Mouse (Mus musculus) cerebellum, adult 2 months (tissue): Measurements from ENCODE around the gene Inpp5a.

ENCODE experiments used
- CTCF ChIP-seq: fragments of 200-500 bp; IDR thresholded peaks from 2 replicates; pipeline ENCODE4 v1.5.1; 2011; ENCODE audit warnings: low read depth, mild to moderate bottlenecking, control low read depth, low read length, moderate library complexity, borderline replicate concordance; ENCODE audit not compliant: insufficient read depth
- POLR2A ChIP-seq: fragments of 200-500 bp; IDR thresholded peaks from 2 replicates; pipeline ENCODE4 v1.6.1; 2011; ENCODE audit warnings: low read length, control low read depth, borderline replicate concordance; ENCODE audit not compliant: insufficient read depth

DNA sequence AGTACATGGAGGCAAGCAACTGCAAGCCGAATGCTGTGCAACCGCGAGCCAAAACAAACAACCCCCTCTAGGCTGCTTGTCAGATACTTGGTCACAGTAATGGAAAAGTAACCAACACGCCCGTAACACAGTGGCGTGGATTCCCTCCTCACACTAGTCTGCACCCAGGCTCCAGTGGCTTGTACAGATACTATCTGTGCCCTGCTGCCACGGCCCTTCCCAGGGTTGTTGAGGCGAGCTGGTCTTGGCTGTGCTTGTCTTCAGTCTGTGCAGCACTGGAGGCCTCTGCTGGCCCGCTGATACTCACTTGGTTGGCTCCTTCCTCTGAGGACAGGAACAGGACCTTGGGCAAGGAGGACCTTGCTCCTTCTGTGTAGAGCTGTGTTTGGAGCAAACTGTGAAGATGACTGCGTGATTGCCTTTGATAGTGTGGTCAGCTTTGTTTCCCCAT is 52.9 kb downstream of the Inpp5a start:
- TF ChIP-seq CTCF (peak; percentile 36; the same call in 1 of the 2 replicates), POLR2A (no peak)
